14 mouse cellular contexts compared by ENCODE assay signal in the genomic region with DNA sequence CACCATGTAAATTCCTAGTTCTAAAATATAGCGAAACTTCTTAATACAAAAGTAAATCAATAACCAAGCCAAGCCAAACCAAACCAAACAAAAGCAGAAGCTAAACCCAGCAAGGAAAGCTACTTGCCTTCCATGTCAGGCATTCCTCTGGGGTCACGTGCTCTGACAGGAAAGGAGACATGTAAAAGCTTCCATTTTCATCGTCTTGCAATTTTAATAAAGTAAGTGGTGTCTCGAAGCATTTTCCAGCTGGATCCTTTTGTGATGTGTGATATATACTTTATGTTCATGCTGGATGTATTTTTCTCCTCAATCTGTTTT.
DNase-seq lines count a peak whose midpoint lies in the region; ATAC-seq lines count a peak whose summit lies in the region.
"Had no signal": no experiment of that assay in that cellular context is flagged by ENCODE, and none has a peak within 500 bp of the region (broad histone marks: within the 10 kb centered on the region; RNA-seq: fewer than 3 reads in every experiment).

No protein-coding gene starts in this region.

- intact Hi-C loops in heart, postnatal 36 days (cut with DNase I) = loop anchor here (2.0 to 10.0 kb wide), 4 partner anchors 144 to 483 kb away; a partner anchor contains a TSS

- no peaks in the 10 kb centered on the region for H3K27me3 ChIP-seq in heart, embryonic 14.5 days (ENCODE audit: control insufficient read depth, insufficient read depth, low read length)
- no peaks in the 10 kb centered on the region for H3K27me3 ChIP-seq in liver, embryonic 15.5 days
- H3K27me3 ChIP-seq: embryonic facial prominence, embryonic 12.5 days; forebrain, embryonic 13.5 days; limb, embryonic 15.5 days had no signal

- H3K9ac ChIP-seq in heart, embryonic 14.5 days (ENCODE audit: low read length) = no peak overlapping the region
- H3K9ac ChIP-seq in liver, embryonic 15.5 days = no peak overlapping the region
- H3K9ac ChIP-seq: embryonic facial prominence, embryonic 12.5 days; forebrain, embryonic 13.5 days; limb, embryonic 15.5 days had no signal

- no peak overlapping the region for H3K4me3 ChIP-seq in heart, embryonic 14.5 days (ENCODE audit: control insufficient read depth in 1 of 2, insufficient read depth in 1 of 2, low read depth in 1 of 2, low read length in 2 of 2)
- no peak overlapping the region for H3K4me3 ChIP-seq in liver, embryonic 15.5 days (replicated peaks)
- H3K4me3 ChIP-seq: embryonic facial prominence, embryonic 12.5 days; forebrain, embryonic 13.5 days; limb, embryonic 15.5 days had no signal

- H3K27ac ChIP-seq in heart, embryonic 14.5 days (replicated peaks in 1 of 2; ENCODE audit: control insufficient read depth in 1 of 2, insufficient read depth in 1 of 2, low read depth in 2 of 2, low read length in 2 of 2) = peak overlapping the region; percentile 79 to 85
- no peak overlapping the region for H3K27ac ChIP-seq in liver, embryonic 15.5 days (replicated peaks)
- H3K27ac ChIP-seq: embryonic facial prominence, embryonic 12.5 days; forebrain, embryonic 13.5 days; limb, embryonic 15.5 days had no signal

- no peaks in the 10 kb centered on the region for H3K9me3 ChIP-seq in heart, embryonic 14.5 days (ENCODE audit: control insufficient read depth, low read length)
- H3K9me3 ChIP-seq in liver, embryonic 15.5 days (replicated peaks) = no peaks in the 10 kb centered on the region
- H3K9me3 ChIP-seq: embryonic facial prominence, embryonic 12.5 days; forebrain, embryonic 13.5 days; limb, embryonic 15.5 days had no signal

- WGBS in heart, embryonic 14.5 days = 34% methylated on average over 4 of the region's 4 CpGs
- 21% methylated on average over 4 of the region's 4 CpGs for WGBS in liver, embryonic 15.5 days (ENCODE audit: insufficient replicate concordance)

- peaks cover 8 to 9% of the 10 kb centered on the region in 2 experiments; a peak in 3 of 4 replicates for H3K4me1 ChIP-seq in heart, embryonic 14.5 days (ENCODE audit: control insufficient read depth in 2 of 2, insufficient read depth in 2 of 2, low read length in 2 of 2)
- H3K4me1 ChIP-seq in liver, embryonic 15.5 days (replicated peaks) = no peaks in the 10 kb centered on the region
- H3K4me1 ChIP-seq: embryonic facial prominence, embryonic 12.5 days; forebrain, embryonic 13.5 days had no signal

- no peaks in the 10 kb centered on the region for H3K36me3 ChIP-seq in heart, embryonic 14.5 days (ENCODE audit: control insufficient read depth, insufficient read depth, low read length)
- H3K36me3 ChIP-seq in liver, embryonic 15.5 days (replicated peaks) = no peaks in the 10 kb centered on the region
- H3K36me3 ChIP-seq: embryonic facial prominence, embryonic 12.5 days; limb, embryonic 15.5 days had no signal

- H3K4me2 ChIP-seq in heart, embryonic 14.5 days (ENCODE audit: low read length) = peak overlapping the region; percentile 62
- H3K4me2 ChIP-seq in liver, embryonic 15.5 days = peak overlapping the region; percentile 11; the same call in 1 of the 2 replicates
- H3K4me2 ChIP-seq: embryonic facial prominence, embryonic 12.5 days; forebrain, embryonic 13.5 days; limb, embryonic 15.5 days had no signal

- ATAC-seq in heart, embryonic 14.5 days (ENCODE audit: insufficient number of reproducible peaks, insufficient read depth, low FRiP score, low read depth) = no peak
- ATAC-seq in liver, embryonic 15.5 days (ENCODE audit: insufficient read depth) = no peak
- ATAC-seq: midbrain, embryonic 16.5 days had no signal

- no peak for DNase-seq in heart, postnatal 36 days
- peak; percentile 17 for DNase-seq in retina, postnatal 1 day
- DNase-seq in retina, embryonic 14.5 days (ENCODE audit: low spot score) = no peak
- no peak for DNase-seq in thymus, postnatal 10 days (ENCODE audit: low spot score in 2 of 2)
- no peak for DNase-seq in urinary bladder, postnatal 4 days (ENCODE audit: low spot score in 2 of 2)
- DNase-seq: adrenal gland, postnatal 25 days; cerebellum, adult 2 months; gastrocnemius, postnatal 36 days had no signal
